Mouse (Mus musculus) left cerebral cortex, adult 2 months (tissue): ENCODE measurements at regions not wholly inside any gene's neighbourhood (a gene's known extent, or its start where the extent isn't known, plus 50 kb on each side); places are given as distances from the start of the nearest gene placed in this dataset.
"Not testable (repeated sequence)": the region's sequence is repeated elsewhere in the genome, so short reads cannot be mapped to it uniquely, and the experiment has no call there.

Experiments
- DNase-seq, 2 experiments: peaks; one replicate each; pipeline ENCODE4 v3.0.0; 2021 to 2022; ENCODE audit warnings: low spot score in 2 of 2, mixed read lengths in 1 of 2; ENCODE audit errors: extremely low spot score in 1 of 2
- H3K27ac ChIP-seq: fragments of 200-600 bp; 2 replicates; pipeline ENCODE4 v1.8.1; 2022
- H3K4me3 ChIP-seq: fragments of 200-600 bp; 2 replicates; pipeline ENCODE4 v1.8.1; 2022
- CTCF ChIP-seq: fragments of 200-600 bp; IDR thresholded peaks from 2 replicates; pipeline ENCODE4 v1.8.1; 2022; ENCODE audit warnings: antibody characterized with exemption, mild to moderate bottlenecking, moderate library complexity
- intact Hi-C: fragments of 180-260 bp; cut with DNase I; formaldehyde crosslinking; loops from one replicate; pipeline ENCODE4 v1.15.1; 2025

DNA sequence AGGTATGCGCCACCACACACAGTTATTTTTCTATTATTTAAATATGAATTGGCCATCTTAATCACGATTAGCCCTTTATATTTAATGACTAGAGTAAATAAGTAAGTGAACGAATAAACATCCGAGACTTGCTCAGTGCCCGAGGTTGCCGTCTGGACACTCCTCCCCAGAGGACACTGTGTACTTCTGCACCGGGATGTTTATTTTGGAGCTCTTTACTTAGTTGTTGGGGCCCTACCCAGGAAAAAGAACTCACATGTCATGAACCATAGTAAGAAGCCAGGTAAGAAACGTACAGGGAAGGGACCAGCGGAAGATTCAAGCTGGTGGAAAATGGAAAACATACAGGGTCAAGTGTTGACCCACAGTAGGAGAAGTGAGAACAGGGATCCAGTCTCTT lies 89.0 kb downstream of the Akr1d1 start:
- H3K27ac ChIP-seq: no peak overlapping the region
- TF ChIP-seq CTCF: no peak
- H3K4me3 ChIP-seq: no peak overlapping the region
- no peak for DNase-seq
- intact Hi-C loops: no loop called here

DNA sequence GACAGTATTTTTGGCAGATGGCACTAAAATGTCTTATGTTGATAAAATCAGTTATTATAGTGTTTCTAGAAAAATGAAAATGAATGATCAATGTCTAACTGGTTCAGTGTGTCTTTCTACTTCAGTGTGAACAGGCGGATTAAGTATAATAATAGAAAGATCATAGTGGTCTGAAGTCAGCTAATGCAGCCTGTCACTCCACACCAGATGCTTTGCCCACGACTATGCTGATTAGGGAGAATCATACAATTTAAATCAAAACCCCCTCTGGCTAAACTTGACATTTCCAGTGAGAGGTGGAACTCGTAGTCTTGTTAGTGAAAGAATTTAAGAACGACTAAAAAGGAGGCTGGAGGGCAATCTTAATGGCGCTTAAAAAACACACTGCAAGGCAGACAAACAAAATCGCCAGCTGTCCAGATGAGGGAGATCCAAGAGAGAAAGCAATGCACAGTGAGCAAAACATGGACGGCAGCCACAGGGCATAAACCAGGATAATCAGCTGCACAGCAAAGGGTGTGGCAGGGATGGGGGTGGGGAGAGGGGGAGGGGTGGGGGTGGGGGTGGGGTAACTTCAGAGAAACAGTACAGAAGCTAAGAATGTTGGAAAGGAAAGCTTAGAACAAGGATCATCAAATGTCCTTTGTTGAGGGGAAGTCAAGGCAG lies 91.5 kb downstream of the Akr1d1 start:
- Histone ChIP-seq H3K27ac (no peak overlapping the region), H3K4me3 (no peak overlapping the region)
- DNase-seq: no peak
- intact Hi-C loops: no loop called here
- TF ChIP-seq CTCF: no peak

DNA sequence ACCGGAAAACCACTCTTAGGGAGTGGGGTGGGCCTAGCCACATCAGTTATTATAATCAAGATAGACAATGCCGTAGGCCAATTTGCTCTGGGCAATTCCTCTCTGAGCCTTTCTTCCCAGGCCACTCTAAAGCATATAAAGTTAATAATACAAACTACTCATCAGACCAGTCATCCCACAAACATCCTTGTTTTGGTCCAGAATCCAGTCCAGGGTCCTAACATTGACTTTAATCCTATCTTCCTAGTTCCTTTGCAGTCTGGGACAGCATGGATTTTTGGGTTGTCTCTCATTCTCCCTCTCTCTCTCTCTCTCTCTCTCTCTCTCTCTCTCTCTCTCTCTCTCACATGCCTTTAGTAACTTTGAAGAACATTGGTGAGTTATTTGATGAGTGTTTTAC lies 92.3 kb downstream of the Akr1d1 start:
- no peak for DNase-seq
- intact Hi-C loops: no loop called here
- Histone ChIP-seq H3K27ac (no peak overlapping the region), H3K4me3 (no peak overlapping the region)
- no peak for TF ChIP-seq CTCF

DNA sequence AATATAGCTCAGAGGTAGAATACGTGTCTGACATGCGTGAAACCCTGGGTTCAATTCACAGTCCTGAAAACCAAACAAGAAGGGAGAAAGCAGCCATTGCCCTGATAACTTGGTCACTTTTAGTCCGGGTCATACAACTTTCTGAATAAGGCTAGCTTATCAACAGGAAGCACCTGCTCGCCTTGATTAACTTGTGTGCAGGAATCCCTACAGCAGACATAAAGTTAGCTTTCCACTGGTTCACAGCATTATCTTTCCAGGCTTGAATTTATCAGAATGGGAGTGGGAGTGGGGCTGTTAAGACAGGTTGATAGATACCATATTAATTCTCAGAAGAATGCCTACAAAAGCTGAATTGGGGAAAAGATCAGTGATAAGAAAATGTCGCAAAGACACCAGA lies 97.2 kb downstream of the Akr1d1 start:
- DNase-seq: no peak
- Histone ChIP-seq H3K27ac (no peak overlapping the region), H3K4me3 (no peak overlapping the region)
- TF ChIP-seq CTCF: no peak
- intact Hi-C loops: no loop called here

DNA sequence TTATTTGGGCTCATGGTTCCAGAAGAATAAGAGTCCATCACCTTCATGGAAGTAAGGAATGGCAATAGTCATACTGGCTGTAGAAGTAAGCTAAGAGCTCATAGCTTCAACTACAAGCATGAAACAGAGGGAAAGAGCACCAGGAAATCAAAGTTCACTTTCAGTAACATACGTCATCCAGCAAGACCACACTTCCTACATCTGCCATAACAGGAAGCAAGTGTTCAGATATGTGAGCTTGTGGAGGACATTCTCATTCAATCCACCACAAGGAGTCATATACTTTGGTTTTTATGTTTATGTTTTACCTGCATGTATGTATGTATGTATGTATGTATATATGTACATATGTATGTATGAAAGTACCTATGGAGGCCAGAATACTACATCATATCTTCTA lies 104.0 kb downstream of the Akr1d1 start:
- no peak for TF ChIP-seq CTCF
- no peak for DNase-seq
- intact Hi-C loops: no loop called here
- H3K27ac ChIP-seq: no peak overlapping the region
- H3K4me3 ChIP-seq: no peak overlapping the region

DNA sequence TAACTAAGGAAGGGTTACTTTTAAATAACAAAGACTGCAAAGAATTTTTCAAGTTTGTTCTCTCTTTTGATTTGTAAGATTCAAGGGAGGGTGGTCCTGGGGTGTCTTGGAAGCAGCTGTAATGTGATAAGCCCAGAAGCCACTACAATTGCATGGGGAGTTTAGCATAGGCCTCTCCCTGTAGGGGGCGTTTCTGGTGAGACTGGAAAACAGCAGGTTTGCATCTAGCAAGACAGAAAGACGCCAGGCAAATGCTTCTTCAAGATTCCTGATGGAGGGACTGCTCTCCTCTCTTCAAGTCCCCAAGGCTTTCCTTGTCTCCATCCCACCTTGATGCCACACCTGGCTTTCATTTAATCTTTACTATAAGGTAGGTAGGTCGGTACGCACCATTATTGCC lies 112.1 kb downstream of the Akr1d1 start:
- peak; percentile 25 for TF ChIP-seq CTCF
- H3K27ac ChIP-seq: no peak overlapping the region
- no peak for DNase-seq
- no peak overlapping the region for H3K4me3 ChIP-seq
- intact Hi-C loops: no loop called here

DNA sequence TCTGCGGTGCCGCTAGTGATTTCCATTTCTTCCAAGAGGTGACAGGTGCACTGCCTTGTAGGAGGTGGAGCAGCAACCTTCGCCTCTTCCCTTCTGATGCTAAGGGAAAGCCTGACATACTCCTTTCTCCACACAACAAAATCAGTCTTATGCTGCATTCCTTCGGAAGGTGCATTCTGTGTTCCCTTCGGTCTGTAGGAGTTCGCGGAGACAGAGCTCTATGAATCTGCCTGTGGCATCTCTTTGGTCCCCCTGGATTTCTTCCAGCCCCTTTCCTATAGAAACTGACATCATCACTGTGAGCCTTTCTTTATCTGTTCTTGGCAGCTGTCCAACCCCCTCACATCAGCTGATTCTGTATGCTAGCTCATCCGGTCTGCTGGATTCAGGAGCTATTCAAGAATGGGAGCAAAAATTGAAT lies 112.7 kb downstream of the Akr1d1 start:
- intact Hi-C loops: no loop called here
- DNase-seq: peak; percentile 27 to 35
- Histone ChIP-seq H3K27ac (no peak overlapping the region), H3K4me3 (peak overlapping the region; percentile 15; the same call in 1 of the 2 replicates)
- no peak for TF ChIP-seq CTCF

DNA sequence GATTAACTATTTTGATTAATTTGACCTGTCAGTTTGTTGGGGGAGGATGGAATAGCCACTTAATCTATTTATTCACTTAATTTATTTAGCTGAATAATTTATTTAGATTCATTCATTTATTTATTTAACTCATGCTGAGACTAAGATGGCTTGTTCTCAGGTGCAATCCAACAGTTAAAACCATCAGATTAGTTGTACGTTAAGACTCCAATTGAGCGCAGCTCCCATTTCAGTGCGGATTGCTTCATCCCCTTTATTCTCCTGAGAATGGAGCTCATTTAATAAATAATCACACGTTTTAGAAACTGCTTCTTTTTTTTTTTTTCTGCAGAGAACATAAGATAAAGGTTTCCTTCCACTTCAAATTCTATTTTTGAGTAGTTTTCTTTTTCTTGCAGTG lies 113.2 kb downstream of the Akr1d1 start:
- intact Hi-C loops: no loop called here
- Histone ChIP-seq H3K4me3 (no peak overlapping the region), H3K27ac (no peak overlapping the region)
- no peak for TF ChIP-seq CTCF
- DNase-seq: no peak

DNA sequence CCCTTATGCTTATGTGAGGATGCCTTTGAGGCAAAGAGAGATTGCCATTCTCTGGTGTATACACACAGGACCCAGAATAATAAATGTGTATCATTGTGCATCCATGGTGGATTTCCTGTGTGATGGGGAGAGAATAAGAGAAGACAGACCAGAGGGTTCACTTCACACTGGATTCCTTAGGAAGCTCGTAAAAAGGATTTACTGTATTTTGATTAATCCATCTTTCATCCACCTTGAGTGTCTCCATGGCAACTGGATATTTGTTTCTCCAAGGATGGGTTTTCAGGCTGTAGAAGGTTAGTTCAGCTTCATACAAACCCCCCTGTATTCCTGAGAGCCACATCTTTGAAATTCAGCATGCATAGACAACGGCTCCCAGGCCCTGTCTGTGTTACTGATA lies 113.7 kb downstream of the Akr1d1 start:
- TF ChIP-seq CTCF: no peak
- no peak overlapping the region for H3K4me3 ChIP-seq
- DNase-seq: no peak
- intact Hi-C loops: no loop called here
- no peak overlapping the region for H3K27ac ChIP-seq

DNA sequence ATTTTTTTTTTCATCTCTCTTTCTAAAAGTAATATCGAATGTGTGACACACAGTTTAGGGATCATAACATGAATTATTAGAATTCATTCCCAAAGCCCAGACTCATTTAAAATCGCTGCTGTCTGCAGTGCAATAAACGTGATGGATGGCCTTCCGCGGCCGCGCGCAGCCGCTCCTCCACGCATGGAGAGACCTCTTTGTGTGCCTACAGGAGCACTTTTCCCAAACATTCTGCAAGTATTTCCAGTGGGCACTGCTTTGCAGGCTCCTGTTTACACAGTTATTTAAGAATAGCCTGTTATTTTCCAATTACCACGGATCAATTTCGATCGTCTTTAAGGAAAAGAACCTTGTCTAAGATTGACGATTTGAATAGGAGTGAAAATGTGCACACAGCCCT lies 115.6 kb downstream of the Akr1d1 start:
- no peak for DNase-seq
- intact Hi-C loops: no loop called here
- H3K27ac ChIP-seq: no peak overlapping the region
- TF ChIP-seq CTCF: no peak
- H3K4me3 ChIP-seq: no peak overlapping the region

DNA sequence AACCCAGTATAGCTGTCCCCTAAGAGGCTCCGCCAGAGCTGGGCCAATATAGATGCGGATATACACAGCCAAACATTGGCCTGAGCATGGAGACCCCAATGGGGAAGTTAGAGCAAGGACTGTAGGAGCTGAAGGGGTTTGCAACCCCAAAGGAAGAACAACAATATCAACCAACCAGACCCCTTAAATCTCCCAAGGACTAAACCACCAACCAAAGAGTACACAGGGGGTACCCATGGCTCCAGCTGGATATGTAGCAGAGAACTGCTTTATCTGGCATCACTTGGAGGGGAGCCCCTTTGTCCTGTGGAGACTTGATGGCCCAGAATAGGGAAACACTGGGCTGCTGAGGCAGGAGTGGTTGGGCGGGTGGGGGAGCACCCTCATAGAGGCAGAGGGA lies 127.3 kb downstream of the Akr1d1 start:
- intact Hi-C loops, H3K4me3 ChIP-seq, DNase-seq, H3K27ac ChIP-seq: not testable (repeated sequence)

DNA sequence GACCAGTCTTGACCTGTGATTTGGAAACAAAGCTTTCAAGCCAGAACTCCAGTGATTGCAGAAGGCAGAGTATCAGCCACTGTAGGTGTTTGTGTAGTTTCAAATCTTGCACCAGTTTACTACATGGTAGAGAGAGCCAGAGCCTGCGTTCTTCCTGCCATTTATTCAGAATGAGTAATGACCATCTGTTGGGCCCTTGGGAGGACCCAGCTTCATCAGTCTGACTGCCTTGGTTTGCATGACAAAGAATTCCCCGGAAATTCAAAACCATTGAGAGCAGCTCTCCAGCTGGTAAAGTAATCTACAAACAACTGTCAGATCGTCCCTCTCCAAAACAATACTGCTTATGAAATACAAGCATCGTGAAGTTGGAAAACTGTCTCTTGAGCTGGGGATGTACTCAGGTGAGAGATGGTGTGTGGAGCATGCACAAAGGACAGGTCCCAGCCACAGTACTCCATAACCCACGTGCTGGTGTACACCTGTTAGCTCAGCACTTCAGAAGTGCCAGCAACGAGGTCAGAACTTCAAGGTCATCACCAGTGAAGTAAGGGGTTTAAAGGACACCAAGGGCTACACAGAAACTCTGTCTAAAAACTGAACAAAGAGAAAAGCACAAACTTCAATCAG lies 128.2 kb downstream of the Akr1d1 start:
- no peak for DNase-seq
- TF ChIP-seq CTCF: no peak
- Histone ChIP-seq H3K4me3 (no peak overlapping the region), H3K27ac (no peak overlapping the region)
- intact Hi-C loops: no loop called here

DNA sequence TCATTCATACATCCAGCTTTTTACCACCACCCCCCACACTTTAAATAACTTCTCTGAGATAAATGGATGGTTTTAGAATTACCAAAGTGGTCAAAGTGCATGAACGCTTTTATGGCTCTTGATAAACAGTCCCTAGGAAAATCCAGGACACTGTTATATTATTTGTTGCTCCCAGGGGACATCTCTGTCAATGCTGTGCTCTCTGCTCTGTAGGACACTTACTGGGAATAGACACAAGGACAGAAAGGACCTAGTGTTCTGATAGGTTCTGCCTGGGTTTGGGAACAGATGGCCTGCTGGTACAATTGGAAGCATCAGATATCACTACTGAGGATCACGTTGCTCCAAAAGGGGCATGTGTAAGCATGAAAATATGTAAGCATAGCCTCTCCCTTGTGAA lies 132.8 kb downstream of the Akr1d1 start:
- DNase-seq: no peak
- intact Hi-C loops: no loop called here
- no peak for TF ChIP-seq CTCF
- no peak overlapping the region for H3K27ac ChIP-seq
- no peak overlapping the region for H3K4me3 ChIP-seq
